Mouse (Mus musculus) liver, embryonic 11.5 days (tissue): ENCODE measurements around the gene Lamb1. TPM values are rescaled to one million over a fixed set of nuclear protein-coding genes. Genes with fewer than 3 reads are reported as not detected.
A peak's percentile ranks its signal among the peaks of the same experiment; 100 is the strongest.

ENCODE experiments used
- ATAC-seq: fragments of 200-750 bp; cut with Nextera tagmentation; replicated peaks from 2 replicates; pipeline ENCODE4 v1.8.0; 2017; ENCODE audit warnings: moderate number of reproducible peaks, mild to moderate bottlenecking, moderate TSS enrichment, moderate library complexity; ENCODE audit not compliant: low FRiP score
- DNase-seq: peaks from one replicate; pipeline ENCODE4 v3.0.0-alpha.2; 2017; ENCODE audit warnings: low spot score
- H3K27ac ChIP-seq: fragments of 300-500 bp; sonication (generic); 2 replicates; pipeline ENCODE4 v1.5.1; 2014; ENCODE audit warnings: mild to moderate bottlenecking, low read depth, low read length, control low read depth
- H3K27me3 ChIP-seq: fragments of 300-500 bp; sonication (generic); replicated peaks from 2 replicates; pipeline ENCODE4 v1.6.1; 2014; ENCODE audit warnings: low read length, mixed read lengths; ENCODE audit not compliant: control insufficient read depth, insufficient read depth
- H3K36me3 ChIP-seq: fragments of 300-500 bp; sonication (generic); 2 replicates; pipeline ENCODE4 v1.6.1; 2014; ENCODE audit warnings: mild to moderate bottlenecking, low read length, moderate library complexity, mixed read lengths; ENCODE audit not compliant: control insufficient read depth, insufficient read depth
- H3K4me1 ChIP-seq: fragments of 300-500 bp; sonication (generic); replicated peaks from 2 replicates; pipeline ENCODE4 v1.6.1; 2014; ENCODE audit warnings: low read length, mixed read lengths; ENCODE audit not compliant: control insufficient read depth, insufficient read depth
- H3K4me2 ChIP-seq: fragments of 300-500 bp; sonication (generic); 2 replicates; pipeline ENCODE4 v1.6.1; 2014; ENCODE audit warnings: mild to moderate bottlenecking, control low read depth, moderate library complexity
- H3K4me3 ChIP-seq: fragments of 300-500 bp; sonication (generic); 2 replicates; pipeline ENCODE4 v1.5.1; 2014; ENCODE audit warnings: low read depth, low read length, control low read depth
- H3K9ac ChIP-seq: fragments of 300-500 bp; sonication (generic); 2 replicates; pipeline ENCODE4 v1.6.1; 2014; ENCODE audit warnings: low read depth, low read length, control low read depth
- H3K9me3 ChIP-seq: fragments of 300-500 bp; sonication (generic); 2 replicates; pipeline ENCODE4 v1.6.1; 2016; ENCODE audit warnings: low read length, inconsistent platforms, mixed read lengths; ENCODE audit not compliant: control insufficient read depth
- WGBS: fragments of 180-500 bp; shearing (Covaris S2); extraction: QIAGEN DNeasy Blood & Tissue Kit; methylation state at CpG from one replicate; pipeline ENCODE4 v1.1.7; 2014; 5-methylcytosine and 5-hydroxymethylcytosine counted together
- polyA plus RNA-seq: library from polyadenylated mRNA; unstranded; fragments of >200 nt; fragmentation: Nextera tagmentation; extraction: Ambion mirVana; gene quantifications from 2 replicates; pipeline ENCODE4 v1.2.1, GENCODE M21; 2014

The Lamb1 gene
- polyA plus RNA-seq, 1 experiment from 2014 or later, result 17.0 TPM

DNA sequence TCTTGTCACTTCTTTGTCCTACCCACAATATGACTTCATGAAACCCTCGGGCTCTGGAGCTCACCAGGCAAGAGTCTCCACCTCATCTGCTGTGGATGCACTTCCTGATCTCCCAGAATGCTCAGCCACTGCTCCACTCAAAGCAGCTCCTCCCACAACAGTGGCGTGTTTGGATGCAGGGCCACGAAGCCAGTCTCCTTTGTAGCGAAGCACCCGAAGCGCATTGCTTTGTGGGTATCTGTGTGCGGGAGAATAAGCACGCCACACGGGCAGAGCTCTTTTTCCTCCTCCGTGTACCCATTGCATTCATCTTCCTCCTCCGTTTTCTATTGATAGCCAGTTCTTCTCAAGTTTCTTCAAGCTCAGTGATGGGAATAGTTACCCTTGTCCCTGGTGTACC lies 112.2 kb downstream of the Lamb1 start:
- no peak for ATAC-seq
- 76% methylated on average over 11 of the region's 11 CpGs for WGBS
- Histone ChIP-seq H3K9me3 (no peaks in the 10 kb centered on the region), H3K36me3 (no peaks in the 10 kb centered on the region), H3K4me2 (peak overlapping the region; percentile 13; the same call in 1 of the 2 replicates), H3K27me3 (no peaks in the 10 kb centered on the region), H3K27ac (no peak overlapping the region), H3K9ac (no peak overlapping the region), H3K4me1 (peaks cover 4% of the 10 kb centered on the region; the same call in 1 of the 2 replicates), H3K4me3 (no peak overlapping the region)
- no peak for DNase-seq

Other genes with a start within 250 kb of the Lamb1 start
- 2.4 and 2.5 TPM in 2 replicates for gene Fam110c, start 191.4 kb upstream of the Lamb1 start, polyA plus RNA-seq
- not detected in 2 replicates for gene Gm6993, start 24.5 kb upstream of the Lamb1 start, polyA plus RNA-seq
- gene Dld, start 86.2 kb downstream of the Lamb1 start, polyA plus RNA-seq, result 139 and 157 TPM in 2 replicates
- gene Slc26a3, start 125.6 kb downstream of the Lamb1 start, polyA plus RNA-seq, result not detected in 2 replicates
- gene Cbll1, start 234.4 kb downstream of the Lamb1 start, polyA plus RNA-seq, result 18.1 and 21.0 TPM in 2 replicates